8 mouse cellular contexts compared by ENCODE assay signal in genomic region chr10:85387219-85388070, GRCm38 (mm10). TPM values are rescaled to one million over a fixed set of nuclear protein-coding genes. Genes with fewer than 3 reads are reported as not detected.
DNase-seq lines count a peak whose midpoint lies in the region; ATAC-seq lines count a peak whose summit lies in the region.

No protein-coding gene starts in this region.

- WGBS in limb, embryonic 10.5 days = under 1% methylated on average over 78 of the region's 78 CpGs
- WGBS in midbrain, embryonic 13.5 days = under 1% methylated on average over 78 of the region's 78 CpGs
- WGBS in stomach, embryonic 14.5 days = under 1% methylated on average over 78 of the region's 78 CpGs

- H3K9ac ChIP-seq in midbrain, embryonic 13.5 days (replicated peaks) = peak overlapping the region; percentile 78
- peak overlapping the region; percentile 53 for H3K9ac ChIP-seq in stomach, embryonic 14.5 days (replicated peaks; ENCODE audit: low read depth, low read length)

- peak; percentile 9 for ATAC-seq in inflammation-experienced regulatory T-cells, adult 6 months
- peak; percentile 28 for ATAC-seq in midbrain, embryonic 13.5 days
- ATAC-seq in stomach, embryonic 14.5 days (ENCODE audit: insufficient number of reproducible peaks, insufficient read depth, low FRiP score, low read depth) = peak; percentile 12; the same call in 1 of the 2 replicates

- no peaks in the 10 kb centered on the region for H3K36me3 ChIP-seq in limb, embryonic 10.5 days
- no peaks in the 10 kb centered on the region for H3K36me3 ChIP-seq in midbrain, embryonic 13.5 days
- no peaks in the 10 kb centered on the region for H3K36me3 ChIP-seq in stomach, embryonic 14.5 days (ENCODE audit: control insufficient read depth, insufficient read depth, low read length)

- 0 out of 2 replicates have a peak, but pooled peaks cover 16% of the 10 kb centered on the region for H3K27me3 ChIP-seq in limb, embryonic 10.5 days (ENCODE audit: low read depth, poor library complexity, severe bottlenecking)
- peaks cover 12% of the 10 kb centered on the region; the same call in 1 of the 2 replicates for H3K27me3 ChIP-seq in midbrain, embryonic 13.5 days
- H3K27me3 ChIP-seq in stomach, embryonic 14.5 days (ENCODE audit: control insufficient read depth, insufficient read depth, low read length) = 0 out of 2 replicates have a peak, but pooled peaks cover 8% of the 10 kb centered on the region

- DNase-seq in spleen, postnatal 10 days (ENCODE audit: low spot score in 2 of 2) = peak; percentile 7 to 17
- DNase-seq in spleen, adult 12 weeks (ENCODE audit: low spot score) = no peak
- peak; percentile 73 for DNase-seq in embryo, embryonic 10 days (ENCODE audit: low spot score)
- peak; percentile 42 for DNase-seq in gastrocnemius, postnatal 25 days
- peak; percentile 75 for DNase-seq in limb, embryonic 10.5 days (ENCODE audit: low spot score)

- H3K9me3 ChIP-seq in limb, embryonic 10.5 days (replicated peaks) = no peaks in the 10 kb centered on the region
- no peaks in the 10 kb centered on the region for H3K9me3 ChIP-seq in midbrain, embryonic 13.5 days
- no peaks in the 10 kb centered on the region for H3K9me3 ChIP-seq in stomach, embryonic 14.5 days (ENCODE audit: control insufficient read depth, low read depth, low read length)

- peak overlapping the region; percentile 72 for H3K4me3 ChIP-seq in limb, embryonic 10.5 days
- peak overlapping the region; percentile 68 for H3K4me3 ChIP-seq in midbrain, embryonic 13.5 days (replicated peaks)
- H3K4me3 ChIP-seq in stomach, embryonic 14.5 days (ENCODE audit: low read depth, low read length) = peak overlapping the region; percentile 50

- H3K4me1 ChIP-seq in limb, embryonic 10.5 days = peaks cover 37% of the 10 kb centered on the region
- H3K4me1 ChIP-seq in midbrain, embryonic 13.5 days (replicated peaks) = peaks cover 35% of the 10 kb centered on the region
- peaks cover 8% of the 10 kb centered on the region for H3K4me1 ChIP-seq in stomach, embryonic 14.5 days (ENCODE audit: control insufficient read depth, insufficient read depth, low read length)

- H3K27ac ChIP-seq in limb, embryonic 10.5 days = peak overlapping the region; percentile 88
- H3K27ac ChIP-seq in midbrain, embryonic 13.5 days = peak overlapping the region; percentile 74
- H3K27ac ChIP-seq in stomach, embryonic 14.5 days (ENCODE audit: low read length) = no peak overlapping the region

- peak overlapping the region; percentile 100 for H3K4me2 ChIP-seq in midbrain, embryonic 13.5 days (replicated peaks)
- H3K4me2 ChIP-seq in stomach, embryonic 14.5 days (replicated peaks; ENCODE audit: low read depth, low read length) = peak overlapping the region; percentile 100

RNA-seq across cellular contexts. Expression of gene Btbd11, which starts 0.8 kb away (rescaled TPM):
- 1 to 10 TPM in 1 of 2 experiments, under 1 TPM in 1; 0.62 to 1.0 TPM for total RNA-seq in gastrocnemius, postnatal 25 days (2021)
- 1 to 10 TPM; 6.2 to 6.9 (median 6.6) TPM for polyA plus RNA-seq in inflammation-experienced regulatory T-cells, adult 6 months (2017; shearing (Covaris generic))
- polyA plus RNA-seq in limb, embryonic 10.5 days (2016; fragmentation: Nextera tagmentation; extraction: Ambion mirVana) = 7.1 and 7.4 TPM in 2 replicates
- 10.3 and 10.7 TPM in 2 replicates for polyA plus RNA-seq in midbrain, embryonic 13.5 days (2015; fragmentation: Nextera tagmentation; extraction: Ambion mirVana)
- 2.4 and 3.7 TPM in 2 replicates for polyA plus RNA-seq in stomach, embryonic 14.5 days (2014; fragmentation: Nextera tagmentation; extraction: Ambion mirVana)
